Mouse (Mus musculus): ENCODE data around the gene Abcb7.

DNA sequence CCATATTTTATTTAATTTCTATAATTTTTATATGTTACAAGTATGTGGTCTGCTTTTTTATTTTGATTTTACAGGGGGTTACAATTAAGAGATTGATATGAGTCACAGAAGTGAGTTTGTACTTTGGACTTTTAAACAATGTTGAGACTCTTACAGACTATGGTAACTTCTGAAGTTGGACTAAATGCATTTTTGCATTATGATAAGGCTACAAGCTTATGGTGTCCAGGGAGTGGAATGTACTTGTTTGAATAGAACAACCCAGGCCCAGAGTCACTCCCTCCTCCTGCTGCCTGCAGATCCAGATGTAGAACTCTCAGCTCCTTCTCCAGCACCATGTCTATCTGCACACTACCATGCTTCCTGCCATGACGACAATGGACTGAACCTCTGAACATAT is 12.5 kb downstream of the Abcb7 start:
- no peak for TF ChIP-seq CTCF (conservative IDR thresholded peaks at IDR 0.05; ENCODE audit: insufficient read depth, insufficient read length, low read depth, low read length)
- no peak for TF ChIP-seq POLR2A (IDR thresholded peaks at IDR 0.05; ENCODE audit: low read depth, low read length)

Measured in kidney, adult 2 months (tissue).